Mouse (Mus musculus): ENCODE results near the gene Shisa8.

The Shisa8 gene

GRCm38 (mm10) chr15:82204680-82205371 lies 7.8 kb downstream of the Shisa8 start:
- DNase-seq (ENCODE audit: low read depth, low spot score), result no peak

DNA sequence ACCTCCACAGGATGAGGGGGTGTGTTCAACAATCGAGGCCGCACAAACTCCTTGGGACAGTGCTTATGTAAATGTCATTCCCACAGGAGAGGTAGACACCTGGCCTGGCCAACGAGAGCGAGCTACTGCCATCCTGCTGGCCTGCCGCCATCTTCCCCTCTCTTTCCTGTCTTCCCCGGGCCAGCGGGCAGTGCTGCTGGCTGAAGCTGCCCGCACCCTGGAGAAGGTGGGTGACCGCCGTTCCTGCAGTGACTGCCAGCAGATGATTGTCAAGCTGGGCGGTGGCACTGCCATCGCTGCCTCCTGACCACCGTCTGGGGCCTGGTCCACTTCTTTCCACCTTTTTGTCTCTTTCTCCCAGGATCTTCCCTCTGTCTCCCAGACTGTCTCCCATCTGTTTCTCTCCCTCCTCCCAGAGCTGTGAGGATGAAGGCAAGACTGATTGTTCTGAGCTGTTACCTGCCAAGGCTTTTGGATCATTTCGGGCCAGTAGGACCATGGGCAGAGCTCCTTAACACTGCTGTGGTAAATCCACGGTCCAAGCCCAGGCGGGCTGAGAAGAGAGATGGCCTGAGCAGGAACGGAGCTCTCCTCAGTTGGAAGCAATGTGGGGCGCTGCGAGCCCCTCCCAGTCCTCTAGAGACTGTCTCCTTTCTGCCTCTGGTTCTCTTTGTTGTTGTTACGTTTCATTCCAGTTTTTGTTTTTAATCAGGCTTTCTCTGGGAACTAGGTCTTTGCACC lies 8.8 kb downstream of the Shisa8 start:
- DNase-seq (ENCODE audit: low read depth, low spot score), result no peak

GRCm38 (mm10) chr15:82203090-82203489 lies 9.5 kb downstream of the Shisa8 start:
- no peak for DNase-seq (ENCODE audit: low read depth, low spot score)

- DNase-seq (ENCODE audit: low read depth, low spot score), result no peak
Measured at GRCm38 (mm10) chr15:82202086-82202485, 10.5 kb downstream of the Shisa8 start.

DNA sequence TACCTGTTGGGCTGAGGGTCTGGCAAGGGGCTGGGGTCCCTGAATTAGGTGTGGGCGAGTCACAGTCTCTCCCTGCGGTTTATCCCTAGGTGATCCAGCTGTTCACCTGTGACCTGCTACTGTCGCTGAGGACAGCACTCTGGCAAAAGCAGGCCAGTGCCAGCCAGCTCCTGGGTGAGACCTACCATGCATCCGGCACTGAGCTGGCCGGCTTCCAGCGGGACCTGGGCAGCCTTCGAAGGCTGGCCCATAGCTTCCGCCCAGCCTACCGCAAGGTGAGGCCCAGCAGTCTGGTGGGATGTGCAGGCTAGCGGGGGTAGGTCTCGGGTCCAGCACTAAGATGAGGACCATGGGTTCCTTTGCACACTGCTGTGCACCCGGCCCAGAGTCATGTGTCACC lies 13.1 kb downstream of the Shisa8 start:
- no peak for DNase-seq (ENCODE audit: low read depth, low spot score)

DNA sequence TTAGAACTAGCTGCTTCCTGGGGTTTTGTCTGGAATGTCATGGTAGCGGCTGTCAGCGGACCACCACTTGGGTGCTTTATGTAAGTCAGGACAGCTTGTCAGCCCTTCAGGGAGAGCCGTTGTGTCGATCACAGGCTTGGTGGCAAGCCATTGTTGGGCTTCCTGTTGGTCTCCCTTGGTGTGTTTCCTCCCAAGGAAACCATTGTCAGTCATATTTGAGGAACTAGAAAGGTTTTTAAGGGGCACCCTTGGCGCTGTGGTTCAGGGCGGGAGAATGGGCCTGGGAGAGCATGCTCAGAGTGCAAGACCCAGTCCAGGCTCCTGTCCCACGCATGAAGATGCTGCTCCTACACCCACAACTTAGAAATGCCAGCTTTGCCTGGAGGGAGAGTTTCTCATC lies 14.3 kb downstream of the Shisa8 start:
- no peak for DNase-seq (ENCODE audit: low read depth, low spot score)

GRCm38 (mm10) chr15:82197937-82198336 lies 14.7 kb downstream of the Shisa8 start:
- no peak for DNase-seq (ENCODE audit: low read depth, low spot score)

DNA sequence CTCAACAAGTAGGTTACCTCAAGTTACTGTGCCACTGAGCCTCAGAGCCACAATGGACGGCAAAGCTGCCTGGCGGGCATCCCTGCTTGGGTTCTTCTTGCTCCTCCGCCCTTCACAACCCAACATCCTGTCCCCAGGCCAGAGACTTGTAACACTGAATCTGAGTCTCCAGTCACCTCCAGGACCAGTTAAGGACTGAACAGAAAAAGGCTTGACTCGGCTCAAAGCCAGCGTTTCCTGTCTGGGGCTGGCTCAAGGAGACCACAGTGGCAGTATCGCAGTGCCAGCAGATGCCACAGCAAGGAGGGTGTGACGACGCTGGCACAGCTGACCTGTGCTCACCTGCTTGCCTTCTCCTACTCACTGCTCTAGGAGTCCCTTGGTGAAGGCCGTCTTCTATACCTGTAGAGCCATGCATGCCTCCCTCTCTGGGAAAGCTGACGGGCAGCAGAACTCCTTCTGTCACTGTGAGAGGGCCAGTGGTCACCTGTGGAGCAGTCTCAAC lies 15.3 kb downstream of the Shisa8 start:
- DNase-seq (ENCODE audit: low read depth, low spot score), result no peak

GRCm38 (mm10) chr15:82196300-82196699 lies 16.3 kb downstream of the Shisa8 start:
- DNase-seq (ENCODE audit: low read depth, low spot score), result no peak

GRCm38 (mm10) chr15:82192617-82193016 lies 20.0 kb downstream of the Shisa8 start:
- DNase-seq (ENCODE audit: low read depth, low spot score), result no peak

DNA sequence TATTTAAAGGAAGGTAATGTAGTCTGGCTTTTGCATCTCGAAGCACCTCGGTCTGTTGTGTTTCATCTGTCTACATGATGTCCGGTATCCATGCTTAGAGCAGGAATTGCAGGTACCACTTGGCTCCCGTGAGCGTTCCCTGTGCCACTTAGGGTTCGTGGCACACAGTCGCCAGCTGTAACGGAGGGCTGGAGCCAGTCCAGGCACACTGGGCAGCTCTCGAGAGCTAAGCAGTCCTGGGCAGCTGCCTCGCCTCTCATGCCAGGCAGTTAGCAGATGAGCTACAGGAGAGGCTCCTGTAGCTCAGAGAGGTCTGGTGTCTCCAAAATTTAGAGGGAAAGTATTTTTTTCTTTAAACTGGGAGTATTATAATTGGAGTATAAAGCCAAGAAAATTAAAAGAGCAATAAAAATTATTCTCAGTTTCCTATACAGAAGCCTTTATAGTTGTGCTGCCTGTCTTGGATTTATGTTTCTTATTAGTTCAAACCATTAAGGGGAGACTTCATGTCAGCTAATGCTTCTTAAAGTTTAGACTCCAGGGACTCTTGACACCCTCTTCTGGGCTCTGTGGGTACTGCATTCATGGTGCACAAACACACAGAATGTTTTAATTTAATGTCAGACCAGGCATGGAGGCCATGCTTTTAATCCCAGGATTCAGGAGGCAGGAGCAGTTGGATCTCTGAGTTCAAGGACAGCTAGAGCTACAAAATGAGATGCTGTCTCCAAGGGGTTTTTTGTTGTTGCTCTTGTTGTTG lies 24.0 kb downstream of the Shisa8 start:
- DNase-seq (ENCODE audit: low read depth, low spot score), result no peak

DNA sequence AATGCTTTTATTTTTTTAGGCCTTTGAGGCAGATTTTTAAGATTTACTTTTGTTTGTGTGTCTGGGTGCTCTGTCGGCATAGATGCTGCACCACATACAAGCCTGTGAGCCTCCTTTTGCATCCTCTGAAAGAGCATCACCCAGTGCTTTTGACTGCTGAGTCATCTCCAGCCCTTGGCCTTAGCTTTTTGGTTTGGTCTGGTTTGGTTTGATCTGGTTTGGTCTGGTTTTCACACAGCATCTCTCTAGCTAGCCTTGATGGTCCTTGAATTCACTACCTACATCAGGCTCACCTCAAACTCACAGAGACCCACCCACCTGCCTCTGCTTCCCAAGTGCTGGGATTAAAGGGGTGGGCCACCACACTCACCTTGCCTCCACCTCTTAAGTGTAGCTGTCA lies 24.7 kb downstream of the Shisa8 start:
- no peak for DNase-seq (ENCODE audit: low read depth, low spot score)

DNA sequence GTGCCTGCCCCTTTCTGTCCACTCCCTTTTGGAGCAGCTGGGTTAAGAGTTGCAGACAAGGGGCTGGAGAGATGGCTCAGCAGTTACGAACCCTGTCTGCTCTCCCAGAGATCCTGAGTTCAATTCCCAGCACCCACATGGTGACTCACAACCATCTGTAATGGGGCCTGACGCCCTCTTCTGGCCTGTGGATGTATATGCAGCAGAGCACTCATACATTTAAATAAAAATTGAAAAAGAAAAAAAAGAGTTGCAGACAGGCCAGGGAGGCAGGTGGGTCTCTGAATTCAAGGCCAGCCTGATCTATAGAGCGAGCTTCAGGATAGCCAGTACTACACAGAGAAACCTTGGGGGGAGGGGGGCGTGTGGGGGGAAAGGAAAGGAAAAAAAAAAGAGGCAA lies 25.2 kb downstream of the Shisa8 start:
- DNase-seq (ENCODE audit: low read depth, low spot score), result no peak

- DNase-seq (ENCODE audit: low read depth, low spot score), result no peak
Measured at GRCm38 (mm10) chr15:82186931-82187330, 25.7 kb downstream of the Shisa8 start.

GRCm38 (mm10) chr15:82186131-82186530 lies 26.5 kb downstream of the Shisa8 start:
- DNase-seq (ENCODE audit: low read depth, low spot score), result no peak

GRCm38 (mm10) chr15:82185062-82185783 lies 27.4 kb downstream of the Shisa8 start:
- DNase-seq (ENCODE audit: low read depth, low spot score), result no peak

DNA sequence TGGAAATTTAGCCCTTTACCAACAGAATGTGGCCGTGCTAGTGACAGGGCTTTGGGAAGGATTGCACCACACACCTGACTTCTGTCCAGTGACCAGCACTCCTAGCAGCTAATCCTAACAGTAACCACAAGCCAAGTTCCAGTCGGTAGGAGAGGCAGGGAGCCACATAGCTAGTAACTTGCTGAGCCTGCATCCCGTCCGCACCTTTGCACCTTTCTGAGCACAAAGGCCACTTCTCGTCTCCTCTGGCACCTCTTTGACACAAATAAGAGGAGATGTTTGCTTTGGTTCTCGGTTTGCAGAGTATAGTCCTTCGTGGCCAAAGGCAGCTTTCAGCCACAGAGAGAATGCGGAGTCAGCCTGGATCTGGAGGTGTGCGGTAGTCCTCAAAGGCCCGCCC lies 28.0 kb downstream of the Shisa8 start:
- no peak for DNase-seq (ENCODE audit: low read depth, low spot score)

- no peak for DNase-seq (ENCODE audit: low read depth, low spot score)
Measured at GRCm38 (mm10) chr15:82184183-82184582, 28.4 kb downstream of the Shisa8 start.

DNA sequence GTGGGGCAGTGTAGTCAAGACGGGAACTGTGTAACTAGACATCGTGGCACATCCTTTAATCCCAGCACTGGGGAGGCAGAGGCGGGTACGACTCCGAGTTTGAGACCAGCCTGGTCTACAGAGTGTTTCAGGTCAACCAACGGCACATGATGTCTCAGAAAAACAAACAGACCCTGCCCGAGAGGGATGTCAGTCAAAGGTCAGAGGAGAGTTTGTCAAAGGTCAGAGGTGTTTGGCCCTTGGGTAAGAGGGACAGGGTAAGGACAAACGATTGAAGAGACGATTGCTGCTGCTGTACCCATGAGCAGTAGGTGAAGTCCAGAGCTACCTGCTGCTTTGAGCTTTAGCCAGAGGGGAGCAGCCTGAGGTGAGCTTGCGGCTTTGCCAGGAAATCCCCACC lies 29.0 kb downstream of the Shisa8 start:
- DNase-seq (ENCODE audit: low read depth, low spot score), result no peak

- no peak for DNase-seq (ENCODE audit: low read depth, low spot score)
Measured at GRCm38 (mm10) chr15:82182311-82182710, 30.3 kb downstream of the Shisa8 start.

GRCm38 (mm10) chr15:82181131-82181530 lies 31.5 kb downstream of the Shisa8 start:
- no peak for DNase-seq (ENCODE audit: low read depth, low spot score)

Measured in retina, adult 2 months (tissue).